Mouse (Mus musculus): Measurements from ENCODE around the gene Sgk2. TPM values are rescaled to one million over a fixed set of nuclear protein-coding genes. Genes with fewer than 3 reads are reported as not detected.
A peak's percentile ranks its signal among the peaks of the same experiment; 100 is the strongest.

The Sgk2 gene
- polyA plus RNA-seq, 1 experiment = 0.05 TPM

DNA sequence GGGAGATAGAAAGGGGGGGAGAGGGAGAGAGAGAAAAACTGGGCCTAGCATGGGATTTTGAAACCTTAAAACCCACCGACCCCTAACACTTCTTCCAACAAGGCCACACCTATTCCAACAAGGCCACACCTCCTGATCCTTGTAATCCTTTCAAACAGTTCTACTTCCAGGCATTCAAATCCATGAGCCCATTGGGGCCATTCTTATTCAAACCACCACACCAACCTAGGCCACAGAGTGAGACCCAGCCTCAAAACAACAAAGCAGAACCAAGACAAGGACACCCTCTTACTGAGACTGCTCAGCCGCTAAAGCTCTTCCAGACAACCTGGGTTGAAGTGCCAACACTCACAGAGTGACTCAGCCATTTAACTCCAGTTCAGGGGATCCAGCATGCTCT lies 36.4 kb upstream of the Sgk2 start:
- Histone ChIP-seq H3K27ac (ENCODE audit: insufficient read depth, low read length) (no peak overlapping the region), H3K4me3 (ENCODE audit: extremely low read depth, insufficient read depth, insufficient read length) (no peak overlapping the region), H3K36me3 (ENCODE audit: control insufficient read depth, insufficient read depth, low read length) (no peaks in the 10 kb centered on the region), H3K27me3 (ENCODE audit: control insufficient read depth, insufficient read depth, low read length) (no peaks in the 10 kb centered on the region), H3K4me1 (ENCODE audit: control insufficient read depth, insufficient read depth, insufficient read length) (no peaks in the 10 kb centered on the region)
- no peak for TF ChIP-seq CTCF (IDR thresholded peaks at IDR 0.05; ENCODE audit: extremely low read depth, insufficient read depth, insufficient read length, insufficient replicate concordance)
- no peak for DNase-seq (ENCODE audit: low read depth in 1 of 2, low spot score in 2 of 2)
- 97% methylated on average over 2 of the region's 2 CpGs for WGBS

- Histone ChIP-seq H3K27me3 (ENCODE audit: control insufficient read depth, insufficient read depth, low read length) (no peaks in the 10 kb centered on the region), H3K4me1 (ENCODE audit: control insufficient read depth, insufficient read depth, insufficient read length) (no peaks in the 10 kb centered on the region), H3K36me3 (ENCODE audit: control insufficient read depth, insufficient read depth, low read length) (no peaks in the 10 kb centered on the region), H3K27ac (ENCODE audit: insufficient read depth, low read length) (no peak overlapping the region), H3K4me3 (ENCODE audit: extremely low read depth, insufficient read depth, insufficient read length) (no peak overlapping the region)
- no peak for DNase-seq (ENCODE audit: low read depth in 1 of 2, low spot score in 2 of 2)
- WGBS = 86% methylated on average over 2 of the region's 2 CpGs
- no peak for TF ChIP-seq POLR2A (IDR thresholded peaks at IDR 0.05; ENCODE audit: low read depth, low read length)
- TF ChIP-seq CTCF (IDR thresholded peaks at IDR 0.05; ENCODE audit: extremely low read depth, insufficient read depth, insufficient read length, insufficient replicate concordance) = no peak
Measured at GRCm38 (mm10) chr2:162956843-162957242, 30.3 kb upstream of the Sgk2 start.

DNA sequence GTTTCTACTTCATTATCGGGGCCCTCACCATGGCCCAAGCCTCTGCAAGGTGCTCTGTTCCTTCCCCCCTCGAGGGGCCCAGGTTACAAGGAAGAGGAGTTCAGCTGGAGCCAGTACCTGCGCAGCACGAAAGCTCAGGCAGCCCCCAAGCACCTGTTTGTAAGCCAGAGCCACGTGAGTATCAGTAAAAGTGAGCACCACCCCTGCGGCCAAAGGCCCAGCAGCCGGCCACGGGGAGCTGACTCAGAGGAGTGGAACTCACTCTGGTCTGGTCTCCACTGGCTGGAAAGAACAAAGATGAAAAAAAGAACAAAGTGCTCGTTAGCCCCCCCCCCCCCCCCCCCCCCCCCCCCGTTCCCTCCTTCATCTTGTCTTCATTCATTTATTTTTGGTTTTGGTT lies 25.8 kb upstream of the Sgk2 start:
- DNase-seq (ENCODE audit: low read depth in 1 of 2, low spot score in 2 of 2) = no peak
- WGBS = 69% methylated on average over 9 of the region's 10 CpGs
- TF ChIP-seq POLR2A (IDR thresholded peaks at IDR 0.05; ENCODE audit: low read depth, low read length) (no peak), CTCF (IDR thresholded peaks at IDR 0.05; ENCODE audit: extremely low read depth, insufficient read depth, insufficient read length, insufficient replicate concordance) (no peak)

DNA sequence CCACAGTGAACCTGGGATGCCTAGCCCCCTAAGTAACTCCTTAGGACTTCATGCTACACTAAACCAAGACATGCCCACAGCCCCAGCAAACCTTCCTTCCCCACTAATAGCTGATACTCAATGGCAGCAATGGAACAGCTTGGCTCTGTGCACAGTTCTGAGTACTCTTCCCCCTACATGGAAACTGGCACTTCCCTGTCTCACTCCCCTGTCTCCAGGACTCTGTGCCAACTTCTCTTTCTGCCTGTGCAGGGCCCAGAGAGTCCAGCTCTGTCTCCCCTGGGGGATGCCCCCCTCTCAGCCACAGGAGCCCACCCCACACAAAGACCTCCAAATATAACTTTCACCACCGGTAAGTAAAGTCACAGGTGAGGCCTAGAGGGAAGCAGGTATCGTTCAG lies 20.4 kb upstream of the Sgk2 start:
- 85% methylated on average over 2 of the region's 2 CpGs for WGBS

More for the DNA sequence above, 25.8 kb upstream of the Sgk2 start:
- Histone ChIP-seq H3K4me3 (ENCODE audit: extremely low read depth, insufficient read depth, insufficient read length) (no peak overlapping the region), H3K4me1 (ENCODE audit: control insufficient read depth, insufficient read depth, insufficient read length) (no peaks in the 10 kb centered on the region), H3K27ac (ENCODE audit: insufficient read depth, low read length) (no peak overlapping the region), H3K36me3 (ENCODE audit: control insufficient read depth, insufficient read depth, low read length) (no peaks in the 10 kb centered on the region), H3K27me3 (ENCODE audit: control insufficient read depth, insufficient read depth, low read length) (no peaks in the 10 kb centered on the region)

DNA sequence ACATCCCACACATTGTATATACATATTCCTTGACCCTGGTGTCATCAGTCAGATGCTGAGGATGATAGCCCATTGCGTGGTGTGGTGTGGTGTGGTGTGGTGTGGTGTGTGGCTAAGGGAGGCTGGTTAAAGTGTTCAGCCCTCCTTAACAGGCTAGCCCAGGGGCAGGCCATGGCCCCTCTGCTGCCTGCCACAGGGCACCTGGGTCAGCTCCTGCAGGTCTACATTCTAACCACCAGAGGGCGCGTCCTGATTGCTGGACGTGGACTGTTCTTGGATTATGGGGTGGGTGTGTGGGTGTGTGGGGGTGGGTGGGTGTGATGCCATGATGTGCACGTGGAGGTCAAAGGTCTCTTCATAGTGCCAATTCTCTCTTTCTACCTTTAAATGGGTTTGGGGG lies 18.8 kb upstream of the Sgk2 start:
- Histone ChIP-seq H3K27me3 (ENCODE audit: control insufficient read depth, insufficient read depth, low read length) (no peaks in the 10 kb centered on the region), H3K4me3 (ENCODE audit: extremely low read depth, insufficient read depth, insufficient read length) (no peak overlapping the region), H3K27ac (ENCODE audit: insufficient read depth, low read length) (no peak overlapping the region), H3K36me3 (ENCODE audit: control insufficient read depth, insufficient read depth, low read length) (no peaks in the 10 kb centered on the region), H3K4me1 (ENCODE audit: control insufficient read depth, insufficient read depth, insufficient read length) (no peaks in the 10 kb centered on the region)
- TF ChIP-seq CTCF (IDR thresholded peaks at IDR 0.05; ENCODE audit: extremely low read depth, insufficient read depth, insufficient read length, insufficient replicate concordance) (peak; percentile 78), POLR2A (IDR thresholded peaks at IDR 0.05; ENCODE audit: low read depth, low read length) (no peak)
- peak; percentile 8 to 26 for DNase-seq (ENCODE audit: low read depth in 1 of 2, low spot score in 2 of 2)
- 10% methylated on average over 5 of the region's 5 CpGs for WGBS

More for the DNA sequence above, 20.4 kb upstream of the Sgk2 start:
- no peak for TF ChIP-seq POLR2A (IDR thresholded peaks at IDR 0.05; ENCODE audit: low read depth, low read length)
- TF ChIP-seq CTCF (IDR thresholded peaks at IDR 0.05; ENCODE audit: extremely low read depth, insufficient read depth, insufficient read length, insufficient replicate concordance) = no peak
- Histone ChIP-seq H3K36me3 (ENCODE audit: control insufficient read depth, insufficient read depth, low read length) (no peaks in the 10 kb centered on the region), H3K4me3 (ENCODE audit: extremely low read depth, insufficient read depth, insufficient read length) (no peak overlapping the region), H3K27ac (ENCODE audit: insufficient read depth, low read length) (no peak overlapping the region), H3K4me1 (ENCODE audit: control insufficient read depth, insufficient read depth, insufficient read length) (no peaks in the 10 kb centered on the region), H3K27me3 (ENCODE audit: control insufficient read depth, insufficient read depth, low read length) (no peaks in the 10 kb centered on the region)
- DNase-seq (ENCODE audit: low read depth in 1 of 2, low spot score in 2 of 2) = no peak

- WGBS = 77% methylated on average over 3 of the region's 3 CpGs
- DNase-seq (ENCODE audit: low read depth in 1 of 2, low spot score in 2 of 2) = no peak
- no peaks in the 10 kb centered on the region for H3K4me1 ChIP-seq (ENCODE audit: control insufficient read depth, insufficient read depth, insufficient read length)
- H3K36me3 ChIP-seq (ENCODE audit: control insufficient read depth, insufficient read depth, low read length) = no peaks in the 10 kb centered on the region
- H3K27me3 ChIP-seq (ENCODE audit: control insufficient read depth, insufficient read depth, low read length) = no peaks in the 10 kb centered on the region
- no peak overlapping the region for H3K27ac ChIP-seq (ENCODE audit: insufficient read depth, low read length)
- no peak overlapping the region for H3K4me3 ChIP-seq (ENCODE audit: extremely low read depth, insufficient read depth, insufficient read length)
- TF ChIP-seq CTCF (IDR thresholded peaks at IDR 0.05; ENCODE audit: extremely low read depth, insufficient read depth, insufficient read length, insufficient replicate concordance) (no peak), POLR2A (IDR thresholded peaks at IDR 0.05; ENCODE audit: low read depth, low read length) (no peak)
Measured at GRCm38 (mm10) chr2:162969101-162969500, 18.0 kb upstream of the Sgk2 start.

DNA sequence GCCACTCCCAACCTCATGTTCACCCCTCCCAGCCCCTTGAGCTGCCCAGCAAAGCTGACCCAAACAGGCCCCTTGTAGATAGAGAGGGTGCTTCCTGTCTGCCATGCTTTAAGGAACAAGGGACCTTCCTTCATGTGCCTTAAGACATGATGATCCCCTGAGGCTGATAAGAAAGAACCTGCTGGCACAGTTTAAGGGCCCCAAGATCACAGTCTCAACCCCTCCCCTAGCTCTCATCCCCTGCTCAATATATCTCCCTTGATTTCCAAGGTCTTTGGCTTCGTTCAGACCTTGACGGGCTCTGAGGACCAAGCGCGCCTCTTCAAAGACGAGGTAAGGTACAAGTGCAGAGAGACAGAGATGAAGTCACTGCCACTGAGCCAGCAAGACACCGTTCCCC lies 16.2 kb upstream of the Sgk2 start:
- Histone ChIP-seq H3K27me3 (ENCODE audit: control insufficient read depth, insufficient read depth, low read length) (no peaks in the 10 kb centered on the region), H3K27ac (ENCODE audit: insufficient read depth, low read length) (no peak overlapping the region), H3K4me3 (ENCODE audit: extremely low read depth, insufficient read depth, insufficient read length) (no peak overlapping the region), H3K36me3 (ENCODE audit: control insufficient read depth, insufficient read depth, low read length) (no peaks in the 10 kb centered on the region), H3K4me1 (ENCODE audit: control insufficient read depth, insufficient read depth, insufficient read length) (no peaks in the 10 kb centered on the region)
- no peak for TF ChIP-seq POLR2A (IDR thresholded peaks at IDR 0.05; ENCODE audit: low read depth, low read length)
- TF ChIP-seq CTCF (IDR thresholded peaks at IDR 0.05; ENCODE audit: extremely low read depth, insufficient read depth, insufficient read length, insufficient replicate concordance) = no peak
- DNase-seq (ENCODE audit: low read depth in 1 of 2, low spot score in 2 of 2) = no peak
- WGBS = 82% methylated on average over 6 of the region's 6 CpGs
